8 mouse cellular contexts compared by ENCODE assay signal in genomic region chr10:95515293-95515931, GRCm38 (mm10). TPM values are rescaled to one million over a fixed set of nuclear protein-coding genes. Genes with fewer than 3 reads are reported as not detected.
DNase-seq lines count a peak whose midpoint lies in the region; ATAC-seq lines count a peak whose summit lies in the region.

No protein-coding gene starts in this region.

- under 1% methylated on average over 51 of the region's 80 CpGs for WGBS in intestine, embryonic 15.5 days
- WGBS in neural tube, embryonic 15.5 days: under 1% methylated on average over 55 of the region's 80 CpGs

- H3K9ac ChIP-seq in intestine, embryonic 15.5 days: peak overlapping the region; percentile 97
- H3K9ac ChIP-seq in neural tube, embryonic 15.5 days (replicated peaks): peak overlapping the region; percentile 95

- H3K27ac ChIP-seq in intestine, embryonic 15.5 days: peak overlapping the region; percentile 99
- H3K27ac ChIP-seq in neural tube, embryonic 15.5 days (replicated peaks): peak overlapping the region; percentile 98

- DNase-seq in cerebellum, adult 9-11 months: no peak
- DNase-seq in Muller cell, postnatal 12 days (ENCODE audit: inconsistent ontology term): peak; percentile 55
- DNase-seq in cerebellum, postnatal 36 days: peak; percentile 60 to 62
- DNase-seq in gastrocnemius, adult 8-10 months (ENCODE audit: low spot score in 2 of 2): peak; percentile 30 to 34
- DNase-seq in lung, adult 18-20 months: peak; percentile 46 to 55

- H3K36me3 ChIP-seq in intestine, embryonic 15.5 days: no peaks in the 10 kb centered on the region
- no peaks in the 10 kb centered on the region for H3K36me3 ChIP-seq in neural tube, embryonic 15.5 days

- H3K4me2 ChIP-seq in intestine, embryonic 15.5 days (replicated peaks): peak overlapping the region; percentile 67
- peak overlapping the region; percentile 70 for H3K4me2 ChIP-seq in neural tube, embryonic 15.5 days

- H3K4me1 ChIP-seq in intestine, embryonic 15.5 days (replicated peaks): peaks cover 10% of the 10 kb centered on the region
- peaks cover 34% of the 10 kb centered on the region for H3K4me1 ChIP-seq in neural tube, embryonic 15.5 days

- peak; percentile 51 for ATAC-seq in cerebellum, adult (ENCODE audit: insufficient number of reproducible peaks, low FRiP score, low TSS enrichment)
- ATAC-seq in intestine, embryonic 15.5 days: peak; percentile 76
- ATAC-seq in neural tube, embryonic 15.5 days (ENCODE audit: low FRiP score): peak; percentile 74

- H3K4me3 ChIP-seq in intestine, embryonic 15.5 days (replicated peaks): peak overlapping the region; percentile 99
- peak overlapping the region; percentile 82 for H3K4me3 ChIP-seq in neural tube, embryonic 15.5 days (replicated peaks)

- no peaks in the 10 kb centered on the region for H3K27me3 ChIP-seq in intestine, embryonic 15.5 days (replicated peaks)
- no peaks in the 10 kb centered on the region for H3K27me3 ChIP-seq in neural tube, embryonic 15.5 days (replicated peaks)

- H3K9me3 ChIP-seq in intestine, embryonic 15.5 days: no peaks in the 10 kb centered on the region
- H3K9me3 ChIP-seq in neural tube, embryonic 15.5 days (replicated peaks): no peaks in the 10 kb centered on the region

RNA-seq across cellular contexts. Expression of gene Ube2n, which starts 0.5 kb away (rescaled TPM):
- 10 to 100 TPM; 57.2 to 77.8 (median 64.6) TPM for total RNA-seq in gastrocnemius, adult 8-10 months (2022)
- 299 and 308 TPM in 2 replicates for polyA plus RNA-seq in intestine, embryonic 15.5 days (2015; fragmentation: Nextera tagmentation; extraction: Ambion mirVana)
- polyA plus RNA-seq in neural tube, embryonic 15.5 days (2015; fragmentation: Nextera tagmentation; extraction: Ambion mirVana): 358 and 359 TPM in 2 replicates

RNA-seq across cellular contexts. Expression of gene Mrpl42, which starts 13.7 kb away (rescaled TPM):
- 100 to 1,000 TPM; 278 to 304 (median 295) TPM for total RNA-seq in gastrocnemius, adult 8-10 months (2022)
- polyA plus RNA-seq in intestine, embryonic 15.5 days (2015; fragmentation: Nextera tagmentation; extraction: Ambion mirVana): 386 and 401 TPM in 2 replicates
- polyA plus RNA-seq in neural tube, embryonic 15.5 days (2015; fragmentation: Nextera tagmentation; extraction: Ambion mirVana): 286 and 296 TPM in 2 replicates

RNA-seq across cellular contexts. Expression of gene Nudt4, which starts 48.5 kb away (rescaled TPM):
- 100 to 1,000 TPM; 270 to 418 (median 347) TPM for total RNA-seq in gastrocnemius, adult 8-10 months (2022)
- polyA plus RNA-seq in intestine, embryonic 15.5 days (2015; fragmentation: Nextera tagmentation; extraction: Ambion mirVana): 59.6 and 62.7 TPM in 2 replicates
- 73.5 and 75.5 TPM in 2 replicates for polyA plus RNA-seq in neural tube, embryonic 15.5 days (2015; fragmentation: Nextera tagmentation; extraction: Ambion mirVana)
